Mouse (Mus musculus): ENCODE results near the gene Pde6d. TPM values are rescaled to one million over a fixed set of nuclear protein-coding genes. Genes with fewer than 3 reads are reported as not detected.

Pde6d gene
- polyA plus RNA-seq, 1 experiment from 2014 or later: 58.5 TPM

GRCm38 (mm10) chr1:86571381-86571780, 11.0 kb downstream of the Pde6d start:
- no peak overlapping the region for H3K4me2 ChIP-seq
- H3K4me1 ChIP-seq (ENCODE audit: insufficient read depth): no peaks in the 10 kb centered on the region
- no peak for ATAC-seq (ENCODE audit: insufficient read depth)
- H3K4me3 ChIP-seq (ENCODE audit: low read depth, low read length): no peak overlapping the region
- H3K9ac ChIP-seq: no peak overlapping the region
- DNase-seq: no peak
- no peaks in the 10 kb centered on the region for H3K27me3 ChIP-seq (ENCODE audit: insufficient read depth, low read length)
- peaks cover 4% of the 10 kb centered on the region; the same call in 1 of the 2 replicates for H3K36me3 ChIP-seq (ENCODE audit: insufficient read depth)
- TF ChIP-seq CTCF (IDR thresholded peaks at IDR 0.05; ENCODE audit: low read depth): no peak
- 83% methylated on average over 2 of the region's 2 CpGs for WGBS
- no peaks in the 10 kb centered on the region for H3K9me3 ChIP-seq (ENCODE audit: low read depth, low read length)
- H3K27ac ChIP-seq (ENCODE audit: low read depth): no peak overlapping the region

GRCm38 (mm10) chr1:86569292-86569860, 13.1 kb downstream of the Pde6d start:
- Histone ChIP-seq H3K9me3 (ENCODE audit: low read depth, low read length) (no peaks in the 10 kb centered on the region), H3K9ac (no peak overlapping the region), H3K4me3 (ENCODE audit: low read depth, low read length) (no peak overlapping the region), H3K27me3 (ENCODE audit: insufficient read depth, low read length) (no peaks in the 10 kb centered on the region), H3K36me3 (ENCODE audit: insufficient read depth) (peaks cover 4% of the 10 kb centered on the region; the same call in 1 of the 2 replicates), H3K4me1 (ENCODE audit: insufficient read depth) (no peaks in the 10 kb centered on the region), H3K4me2 (no peak overlapping the region), H3K27ac (ENCODE audit: low read depth) (no peak overlapping the region)
- no peak for ATAC-seq (ENCODE audit: insufficient read depth)
- DNase-seq: no peak
- 88% methylated on average over 2 of the region's 2 CpGs for WGBS
- TF ChIP-seq CTCF (IDR thresholded peaks at IDR 0.05; ENCODE audit: low read depth): no peak

GRCm38 (mm10) chr1:86568409-86568808, 14.0 kb downstream of the Pde6d start:
- DNase-seq: no peak
- H3K9me3 ChIP-seq (ENCODE audit: low read depth, low read length): no peaks in the 10 kb centered on the region
- no peak overlapping the region for H3K4me2 ChIP-seq
- peaks cover 10% of the 10 kb centered on the region; the same call in 1 of the 2 replicates for H3K36me3 ChIP-seq (ENCODE audit: insufficient read depth)
- H3K27me3 ChIP-seq (ENCODE audit: insufficient read depth, low read length): no peaks in the 10 kb centered on the region
- ATAC-seq (ENCODE audit: insufficient read depth): no peak
- H3K9ac ChIP-seq: no peak overlapping the region
- WGBS: 56% methylated on average over 2 of the region's 2 CpGs
- no peak overlapping the region for H3K4me3 ChIP-seq (ENCODE audit: low read depth, low read length)
- no peak for TF ChIP-seq CTCF (IDR thresholded peaks at IDR 0.05; ENCODE audit: low read depth)
- no peak overlapping the region for H3K27ac ChIP-seq (ENCODE audit: low read depth)
- no peaks in the 10 kb centered on the region for H3K4me1 ChIP-seq (ENCODE audit: insufficient read depth)

- TF ChIP-seq CTCF (IDR thresholded peaks at IDR 0.05; ENCODE audit: low read depth): no peak
- ATAC-seq (ENCODE audit: insufficient read depth) (no peak), DNase-seq (no peak)
- Histone ChIP-seq H3K9me3 (ENCODE audit: low read depth, low read length) (no peaks in the 10 kb centered on the region), H3K4me3 (ENCODE audit: low read depth, low read length) (no peak overlapping the region), H3K4me1 (ENCODE audit: insufficient read depth) (no peaks in the 10 kb centered on the region), H3K27me3 (ENCODE audit: insufficient read depth, low read length) (no peaks in the 10 kb centered on the region), H3K4me2 (no peak overlapping the region), H3K9ac (no peak overlapping the region), H3K36me3 (ENCODE audit: insufficient read depth) (peaks cover 22% of the 10 kb centered on the region), H3K27ac (ENCODE audit: low read depth) (no peak overlapping the region)
- WGBS: 78% methylated on average over 2 of the region's 2 CpGs
Measured at GRCm38 (mm10) chr1:86562663-86563062, 19.8 kb downstream of the Pde6d start.

GRCm38 (mm10) chr1:86559232-86559631, 23.2 kb downstream of the Pde6d start:
- TF ChIP-seq CTCF (IDR thresholded peaks at IDR 0.05; ENCODE audit: low read depth): no peak
- Histone ChIP-seq H3K9ac (no peak overlapping the region), H3K4me3 (ENCODE audit: low read depth, low read length) (no peak overlapping the region), H3K4me1 (ENCODE audit: insufficient read depth) (no peaks in the 10 kb centered on the region), H3K4me2 (no peak overlapping the region), H3K36me3 (ENCODE audit: insufficient read depth) (peaks cover 23% of the 10 kb centered on the region), H3K9me3 (ENCODE audit: low read depth, low read length) (no peaks in the 10 kb centered on the region), H3K27ac (ENCODE audit: low read depth) (no peak overlapping the region), H3K27me3 (ENCODE audit: insufficient read depth, low read length) (no peaks in the 10 kb centered on the region)
- WGBS: 87% methylated on average over 3 of the region's 3 CpGs
- ATAC-seq (ENCODE audit: insufficient read depth) (no peak), DNase-seq (no peak)

GRCm38 (mm10) chr1:86557872-86558271, 24.6 kb downstream of the Pde6d start:
- Histone ChIP-seq H3K27ac (ENCODE audit: low read depth) (no peak overlapping the region), H3K9ac (no peak overlapping the region), H3K4me1 (ENCODE audit: insufficient read depth) (no peaks in the 10 kb centered on the region), H3K36me3 (ENCODE audit: insufficient read depth) (peaks cover 13% of the 10 kb centered on the region), H3K4me3 (ENCODE audit: low read depth, low read length) (no peak overlapping the region), H3K27me3 (ENCODE audit: insufficient read depth, low read length) (no peaks in the 10 kb centered on the region), H3K4me2 (no peak overlapping the region), H3K9me3 (ENCODE audit: low read depth, low read length) (no peaks in the 10 kb centered on the region)
- 53% methylated on average over 7 of the region's 7 CpGs for WGBS
- no peak for ATAC-seq (ENCODE audit: insufficient read depth)
- no peak for DNase-seq
- no peak for TF ChIP-seq CTCF (IDR thresholded peaks at IDR 0.05; ENCODE audit: low read depth)

GRCm38 (mm10) chr1:86555665-86556064, 26.8 kb downstream of the Pde6d start:
- TF ChIP-seq CTCF (IDR thresholded peaks at IDR 0.05; ENCODE audit: low read depth): no peak
- Histone ChIP-seq H3K9ac (no peak overlapping the region), H3K27ac (ENCODE audit: low read depth) (no peak overlapping the region), H3K27me3 (ENCODE audit: insufficient read depth, low read length) (no peaks in the 10 kb centered on the region), H3K4me2 (no peak overlapping the region), H3K36me3 (ENCODE audit: insufficient read depth) (peaks cover 5% of the 10 kb centered on the region), H3K4me3 (ENCODE audit: low read depth, low read length) (no peak overlapping the region), H3K4me1 (ENCODE audit: insufficient read depth) (no peaks in the 10 kb centered on the region), H3K9me3 (ENCODE audit: low read depth, low read length) (no peaks in the 10 kb centered on the region)
- DNase-seq: no peak
- no peak for ATAC-seq (ENCODE audit: insufficient read depth)
- 83% methylated on average over 3 of the region's 3 CpGs for WGBS
